Comparison of ENCODE assay signal across 9 mouse cellular contexts in the genomic region with DNA sequence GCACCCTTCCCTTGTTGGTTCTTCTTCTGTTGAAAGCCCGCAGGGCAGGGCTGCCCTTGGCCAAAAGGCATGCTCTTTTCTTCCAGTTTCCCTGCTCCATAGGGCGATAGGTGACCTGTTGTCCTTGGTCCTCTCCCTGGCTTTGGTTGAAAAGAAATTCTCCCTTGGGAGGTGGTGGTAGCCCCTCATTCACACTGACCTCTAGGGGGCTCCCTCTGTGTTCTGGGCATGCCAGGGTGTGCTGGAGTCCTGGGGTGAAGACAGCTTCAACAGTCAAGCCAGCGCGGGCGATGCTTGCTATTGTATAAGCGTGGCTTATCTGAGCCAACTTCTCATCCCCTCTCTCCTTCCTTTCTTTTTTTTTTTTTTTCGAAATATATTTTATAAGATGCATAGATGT. TPM values are rescaled to one million over a fixed set of nuclear protein-coding genes. Genes with fewer than 3 reads are reported as not detected.
DNase-seq lines count a peak whose midpoint lies in the region; ATAC-seq and TF ChIP-seq lines count a peak whose summit lies in the region.
"Had no signal": no experiment of that assay in that cellular context is flagged by ENCODE, and none has a peak within 500 bp of the region (broad histone marks: within the 10 kb centered on the region; RNA-seq: fewer than 3 reads in every experiment).

No protein-coding gene starts in this region.

- DNase-seq in liver, adult 2 months (ENCODE audit: extremely low read depth, low read depth, low spot score), result no peak
- no peak for DNase-seq in MEL (ENCODE audit: low read depth, low spot score)
- no peak for DNase-seq in liver, embryonic 14.5 days (ENCODE audit: low read depth in 3 of 3, low spot score in 3 of 3)
- peak; percentile 40 for DNase-seq in thymus, postnatal 14 days
- DNase-seq in T-cell, adult 2 months (ENCODE audit: low spot score), result no peak

- H3K4me3 ChIP-seq in liver, adult 2 months (ENCODE audit: insufficient read depth, low read depth, low read length), result no peak overlapping the region
- H3K4me3 ChIP-seq in liver, embryonic 12.5 days, result no peak overlapping the region
- H3K4me3 ChIP-seq in MEL (ENCODE audit: control insufficient read depth in 1 of 2, insufficient read depth in 1 of 2, low read depth in 2 of 2, low read length in 2 of 2), result no peak overlapping the region
- no peak overlapping the region for H3K4me3 ChIP-seq in liver, embryonic 14.5 days (ENCODE audit: insufficient read depth in 1 of 2, low read depth in 2 of 2, low read length in 2 of 2)
- H3K4me3 ChIP-seq: myocyte had no signal

- no peaks in the 10 kb centered on the region; the same call in 1 of the 2 replicates for H3K9me3 ChIP-seq in liver, embryonic 12.5 days (replicated peaks)
- H3K9me3 ChIP-seq in MEL (replicated peaks; ENCODE audit: insufficient read depth, low read length), result no peaks in the 10 kb centered on the region
- H3K9me3 ChIP-seq in liver, embryonic 14.5 days (ENCODE audit: control insufficient read depth, low read length), result no peaks in the 10 kb centered on the region

- no peaks in the 10 kb centered on the region for H3K27me3 ChIP-seq in liver, adult 2 months (ENCODE audit: control insufficient read depth, insufficient read depth, low read length)
- H3K27me3 ChIP-seq in liver, embryonic 12.5 days (replicated peaks), result 0 out of 2 replicates have a peak, but pooled peaks cover 3% of the 10 kb centered on the region
- H3K27me3 ChIP-seq in MEL (ENCODE audit: control insufficient read depth in 1 of 2, insufficient read depth in 2 of 2, low read length in 2 of 2), result no peaks in the 10 kb centered on the region
- no peaks in the 10 kb centered on the region for H3K27me3 ChIP-seq in liver, embryonic 14.5 days (ENCODE audit: control insufficient read depth, insufficient read depth, low read length)

- H3K79me2 ChIP-seq in liver, adult 2 months (ENCODE audit: control insufficient read depth, insufficient read depth, low read length), result no peaks in the 10 kb centered on the region
- H3K79me2 ChIP-seq in MEL (ENCODE audit: control insufficient read depth, insufficient read depth, low read length, poor library complexity), result no peaks in the 10 kb centered on the region

- H3K4me2 ChIP-seq in liver, embryonic 12.5 days, result no peak overlapping the region
- no peak overlapping the region for H3K4me2 ChIP-seq in liver, embryonic 14.5 days (ENCODE audit: low read depth)

- WGBS in liver, adult 2 months, result 58% methylated on average over 7 of the region's 7 CpGs
- WGBS in liver, embryonic 12.5 days (ENCODE audit: insufficient replicate concordance), result 43% methylated on average over 7 of the region's 7 CpGs
- 23% methylated on average over 7 of the region's 7 CpGs for WGBS in liver, embryonic 14.5 days (ENCODE audit: insufficient replicate concordance)

- H3K9ac ChIP-seq in liver, adult 2 months (ENCODE audit: low read depth, low read length), result no peak overlapping the region
- H3K9ac ChIP-seq in liver, embryonic 12.5 days, result no peak overlapping the region
- no peak overlapping the region for H3K9ac ChIP-seq in MEL (ENCODE audit: control insufficient read depth, low read depth, low read length, poor library complexity, severe bottlenecking)
- no peak overlapping the region for H3K9ac ChIP-seq in liver, embryonic 14.5 days (replicated peaks)

- TF ChIP-seq CTCF in liver, adult 2 months (IDR thresholded peaks at IDR 0.05; ENCODE audit: low read depth, low read length), result peak; percentile 59
- peak; percentile 45 to 59 (median 59) for TF ChIP-seq CTCF in MEL (IDR thresholded peaks at IDR 0.05 in 2 of 3, conservative IDR thresholded peaks at IDR 0.05 in 1 of 3; ENCODE audit: control insufficient read depth in 1 of 3, insufficient read depth in 1 of 3, low read depth in 2 of 3, low read length in 3 of 3, poor library complexity in 1 of 3, severe bottlenecking in 1 of 3)
- TF ChIP-seq CTCF in liver, embryonic 14.5 days (IDR thresholded peaks at IDR 0.05; ENCODE audit: low read depth), result peak; percentile 65

- TF ChIP-seq RAD21 in MEL (IDR thresholded peaks at IDR 0.05; ENCODE audit: low read depth, low read length), result peak; percentile 28

- TF ChIP-seq POLR2A in liver, adult 2 months (IDR thresholded peaks at IDR 0.05; ENCODE audit: extremely low read depth, insufficient read depth, low read length), result no peak
- TF ChIP-seq POLR2A in MEL (IDR thresholded peaks at IDR 0.05; ENCODE audit: control insufficient read depth in 1 of 2, insufficient read depth in 1 of 2, low read depth in 1 of 2, low read length in 2 of 2, poor library complexity in 1 of 2), result no peak

- TF ChIP-seq EP300 in MEL (IDR thresholded peaks at IDR 0.05; ENCODE audit: low read depth in 1 of 2, low read length in 2 of 2), result no peak
- TF ChIP-seq EP300 in liver, embryonic 14.5 days (IDR thresholded peaks at IDR 0.05; ENCODE audit: low read depth), result no peak

- no peaks in the 10 kb centered on the region for H3K36me3 ChIP-seq in liver, adult 2 months (ENCODE audit: control insufficient read depth, insufficient read depth, low read length)
- H3K36me3 ChIP-seq in liver, embryonic 12.5 days, result no peaks in the 10 kb centered on the region
- peaks cover 0 to 8% of the 10 kb centered on the region in 2 experiments; a peak in 2 of 4 replicates for H3K36me3 ChIP-seq in MEL (ENCODE audit: control insufficient read depth in 1 of 2, insufficient read depth in 2 of 2, low read length in 2 of 2)
- no peaks in the 10 kb centered on the region for H3K36me3 ChIP-seq in liver, embryonic 14.5 days (replicated peaks; ENCODE audit: control insufficient read depth, insufficient read depth, low read depth)

- ATAC-seq in liver, embryonic 12.5 days, result no peak
- ATAC-seq in liver, embryonic 14.5 days (ENCODE audit: insufficient read depth), result no peak
- ATAC-seq in erythroid progenitor cell, adult 5-6 weeks (replicated peaks; ENCODE audit: low FRiP score, poor library complexity, severe bottlenecking), result no peak
- ATAC-seq: hindbrain, postnatal 0 days had no signal

- no peaks in the 10 kb centered on the region for H3K4me1 ChIP-seq in liver, adult 2 months (ENCODE audit: control insufficient read depth, insufficient read depth, low read length)
- H3K4me1 ChIP-seq in liver, embryonic 12.5 days, result peaks cover 10% of the 10 kb centered on the region
- peaks cover 4 to 9% of the 10 kb centered on the region in 2 experiments for H3K4me1 ChIP-seq in MEL (ENCODE audit: control insufficient read depth in 1 of 2, insufficient read depth in 2 of 2, low read length in 2 of 2)
- H3K4me1 ChIP-seq in liver, embryonic 14.5 days (replicated peaks; ENCODE audit: control insufficient read depth in 2 of 2, insufficient read depth in 2 of 2, low read length in 1 of 2), result peaks cover 8 to 12% of the 10 kb centered on the region in 2 experiments; a peak in 3 of 4 replicates

- no peak overlapping the region for H3K27ac ChIP-seq in liver, adult 2 months (replicated peaks; ENCODE audit: insufficient read depth, low read depth, low read length)
- H3K27ac ChIP-seq in liver, embryonic 12.5 days, result no peak overlapping the region
- no peak overlapping the region for H3K27ac ChIP-seq in MEL (ENCODE audit: control insufficient read depth, low read depth, low read length)
- H3K27ac ChIP-seq in liver, embryonic 14.5 days, result no peak overlapping the region
- H3K27ac ChIP-seq: hindbrain, postnatal 0 days had no signal

TF ChIP-seq in MEL, 35 proteins besides CTCF, POLR2A, EP300 and RAD21:
- TF ChIP-seq POLR2AphosphoS2 (IDR thresholded peaks at IDR 0.05; ENCODE audit: low read length) (no peak), MAFK (IDR thresholded peaks at IDR 0.05; ENCODE audit: borderline replicate concordance, low read depth, low read length) (no peak), UBTF (IDR thresholded peaks at IDR 0.05; ENCODE audit: borderline replicate concordance, insufficient read depth, low read depth, low read length) (no peak), RCOR1 (IDR thresholded peaks at IDR 0.05; ENCODE audit: low read depth, low read length) (no peak), SMC3 (IDR thresholded peaks at IDR 0.05; ENCODE audit: low read depth, low read length) (peak; percentile 40; the same call in 1 of the 2 replicates)

RNA-seq across cellular contexts. Expression of gene Dis3l2, which starts 6.7 kb away (rescaled TPM):
- 13.2 and 13.4 TPM in 2 replicates for total RNA-seq in liver, adult 2 months (2014; rRNA removed)
- 7.7 and 9.0 TPM in 2 replicates for polyA plus RNA-seq in liver, adult 2 months (2012; rRNA removed)
- 13.2 and 15.0 TPM in 2 replicates for polyA plus RNA-seq in liver, embryonic 12.5 days (2016; fragmentation: Nextera tagmentation; extraction: Ambion mirVana)
- total RNA-seq in MEL (2012; rRNA removed), result 17.3 and 17.9 TPM in 2 replicates
- 10 to 100 TPM in 1 of 2 experiments, not detected in 1; 16.9 TPM for polyA plus RNA-seq in MEL (2012; ENCODE audit: insufficient read depth in 1 of 2, insufficient read length in 2 of 2, low read depth in 1 of 2, low replicate concordance in 2 of 2, missing spikeins in 1 of 2)
- 5.1 and 6.0 TPM in 2 replicates for polyA plus RNA-seq in liver, embryonic 14.5 days (2012; rRNA removed)
- polyA plus RNA-seq in liver, embryonic 14.5 days (2014; fragmentation: Nextera tagmentation; extraction: Ambion mirVana), result 7.1 and 8.0 TPM in 2 replicates
- 4.0 and 6.7 TPM in 2 replicates for total RNA-seq in erythroid progenitor cell, adult 5-6 weeks (2015; ENCODE audit: low replicate concordance)
- total RNA-seq in erythroid progenitor cell, adult 5-6 weeks (2017; ENCODE audit: low replicate concordance), result 2.4 and 6.1 TPM in 2 replicates

RNA-seq across cellular contexts. Expression of gene Nppc, which starts 26.6 kb away (rescaled TPM):
- total RNA-seq in liver, adult 2 months (2014; rRNA removed), result not detected in 2 replicates
- not detected in 2 replicates for polyA plus RNA-seq in liver, adult 2 months (2012; rRNA removed)
- not detected in 2 replicates for polyA plus RNA-seq in liver, embryonic 12.5 days (2016; fragmentation: Nextera tagmentation; extraction: Ambion mirVana)
- not detected in 2 replicates for total RNA-seq in MEL (2012; rRNA removed)
- polyA plus RNA-seq in MEL (2012; ENCODE audit: insufficient read depth in 1 of 2, insufficient read length in 2 of 2, low read depth in 1 of 2, low replicate concordance in 2 of 2, missing spikeins in 1 of 2), result not detected
- 0.04 and 0.09 TPM in 2 replicates for polyA plus RNA-seq in liver, embryonic 14.5 days (2012; rRNA removed)
- not detected in 2 replicates for polyA plus RNA-seq in liver, embryonic 14.5 days (2014; fragmentation: Nextera tagmentation; extraction: Ambion mirVana)
- total RNA-seq in erythroid progenitor cell, adult 5-6 weeks (2015; ENCODE audit: low replicate concordance), result not detected in 2 replicates
- not detected in 2 replicates for total RNA-seq in erythroid progenitor cell, adult 5-6 weeks (2017; ENCODE audit: low replicate concordance)
